In genomic region chr4:108320627-108321380, GRCm38 (mm10) we compare ENCODE assay signal across 15 mouse cellular contexts. TPM values are rescaled to one million over a fixed set of nuclear protein-coding genes. Genes with fewer than 3 reads are reported as not detected.
DNase-seq lines count a peak whose midpoint lies in the region; ATAC-seq and TF ChIP-seq lines count a peak whose summit lies in the region.
"Had no signal": no experiment of that assay in that cellular context is flagged by ENCODE, and none has a peak within 500 bp of the region (broad histone marks: within the 10 kb centered on the region; RNA-seq: fewer than 3 reads in every experiment).

No protein-coding gene starts in this region.

- ATAC-seq in lung, postnatal 0 days: no peak
- ATAC-seq: midbrain, embryonic 16.5 days had no signal

- H3K27ac ChIP-seq in lung, postnatal 0 days (ENCODE audit: low read length): no peak overlapping the region
- H3K27ac ChIP-seq in kidney, adult 2 months (ENCODE audit: insufficient read depth, low read depth, low read length): no peak overlapping the region
- H3K27ac ChIP-seq: hindbrain, embryonic 15.5 days; macrophage had no signal

- no peaks in the 10 kb centered on the region for H3K36me3 ChIP-seq in lung, postnatal 0 days (ENCODE audit: insufficient read depth, low read length)
- no peaks in the 10 kb centered on the region for H3K36me3 ChIP-seq in kidney, adult 2 months (ENCODE audit: control insufficient read depth, insufficient read depth, low read length)
- H3K36me3 ChIP-seq: hindbrain, embryonic 15.5 days had no signal

- no peaks in the 10 kb centered on the region for H3K27me3 ChIP-seq in lung, postnatal 0 days (replicated peaks; ENCODE audit: insufficient read depth, low read length)
- H3K27me3 ChIP-seq in kidney, adult 2 months (replicated peaks; ENCODE audit: control insufficient read depth, insufficient read depth, low read length): no peaks in the 10 kb centered on the region
- H3K27me3 ChIP-seq: hindbrain, embryonic 15.5 days had no signal

- intact Hi-C loops in left cerebral cortex, postnatal 25 days (cut with DNase I): no loop called here

- no peak overlapping the region for H3K9ac ChIP-seq in lung, postnatal 0 days (replicated peaks; ENCODE audit: low read depth)
- H3K9ac ChIP-seq: hindbrain, embryonic 15.5 days had no signal

- H3K4me2 ChIP-seq in lung, postnatal 0 days (replicated peaks; ENCODE audit: low read depth, low read length): no peak overlapping the region
- H3K4me2 ChIP-seq: heart, embryonic 11.5 days; hindbrain, embryonic 15.5 days had no signal

- DNase-seq in adrenal gland, postnatal 14 days: peak; percentile 40
- DNase-seq in adrenal gland, adult 8-10 months: no peak
- DNase-seq in lung, postnatal 0 days (ENCODE audit: low spot score): peak; percentile 10
- DNase-seq in lung, postnatal 25 days (ENCODE audit: low spot score): no peak
- peak; percentile 72 for DNase-seq in kidney, adult 2 months
- DNase-seq in retina, postnatal 1 day: peak; percentile 48
- DNase-seq in left cerebral cortex, postnatal 25 days (ENCODE audit: low spot score in 2 of 2): no peak
- no peak for DNase-seq in ovary, postnatal 36 days (ENCODE audit: low spot score)
- DNase-seq: cerebellum, adult 11-12 months; liver; right cerebral cortex, postnatal 14 days had no signal

- H3K4me3 ChIP-seq in lung, postnatal 0 days (ENCODE audit: low read depth, low read length): no peak overlapping the region
- no peak overlapping the region for H3K4me3 ChIP-seq in kidney, adult 2 months (ENCODE audit: insufficient read depth, low read depth, low read length)
- H3K4me3 ChIP-seq: hindbrain, embryonic 15.5 days had no signal

- TF ChIP-seq EP300 in lung, postnatal 0 days (IDR thresholded peaks at IDR 0.05): no peak

- H3K9me3 ChIP-seq in lung, postnatal 0 days (ENCODE audit: low read length): no peaks in the 10 kb centered on the region
- H3K9me3 ChIP-seq: hindbrain, embryonic 15.5 days had no signal

- H3K4me1 ChIP-seq in lung, postnatal 0 days (ENCODE audit: insufficient read depth, low read depth, low read length): no peaks in the 10 kb centered on the region
- no peaks in the 10 kb centered on the region for H3K4me1 ChIP-seq in kidney, adult 2 months (ENCODE audit: control insufficient read depth, insufficient read depth, low read length)
- H3K4me1 ChIP-seq: hindbrain, embryonic 15.5 days had no signal

- TF ChIP-seq POLR2A in kidney, adult 2 months (IDR thresholded peaks at IDR 0.05; ENCODE audit: low read depth, low read length): no peak

- no peak for TF ChIP-seq CTCF in lung, postnatal 0 days (IDR thresholded peaks at IDR 0.05)
- TF ChIP-seq CTCF in kidney, adult 2 months (conservative IDR thresholded peaks at IDR 0.05; ENCODE audit: insufficient read depth, insufficient read length, low read depth, low read length): no peak

- WGBS in lung, postnatal 0 days: 69% methylated on average over 7 of the region's 7 CpGs
- WGBS in kidney, adult 2 months: 53% methylated on average over 7 of the region's 7 CpGs

RNA-seq across cellular contexts. Expression of gene Coa7, which starts 7.1 kb away (rescaled TPM):
- 60.8 and 61.3 TPM in 2 replicates for total RNA-seq in adrenal gland, postnatal 14 days (2021)
- 10 to 100 TPM; 38.0 to 61.1 (median 44.6) TPM for total RNA-seq in adrenal gland, adult 8-10 months (2022)
- polyA plus RNA-seq in lung, postnatal 0 days (2015; fragmentation: Nextera tagmentation; extraction: Ambion mirVana): 25.3 and 31.9 TPM in 2 replicates
- polyA plus RNA-seq in kidney, adult 2 months (2012; rRNA removed): 15.7 and 21.2 TPM in 2 replicates
- 10 to 100 TPM; 26.5 to 29.6 TPM for total RNA-seq in left cerebral cortex, postnatal 25 days (2021)

RNA-seq across cellular contexts. Expression of gene Zyg11b, which starts 19.9 kb away (rescaled TPM):
- 32.6 and 34.2 TPM in 2 replicates for total RNA-seq in adrenal gland, postnatal 14 days (2021)
- total RNA-seq in adrenal gland, adult 8-10 months (2022): 10 to 100 TPM; 42.6 to 60.9 (median 46.0) TPM
- 4.7 and 5.2 TPM in 2 replicates for polyA plus RNA-seq in lung, postnatal 0 days (2015; fragmentation: Nextera tagmentation; extraction: Ambion mirVana)
- 8.7 and 9.5 TPM in 2 replicates for polyA plus RNA-seq in kidney, adult 2 months (2012; rRNA removed)
- 100 to 1,000 TPM; 107 TPM for total RNA-seq in left cerebral cortex, postnatal 25 days (2021)

Comparison
In these comparisons a context has a peak if more than half of its experiments do, and no peak if none do; other contexts are left out.
1. DNase-seq: peak in adrenal gland, postnatal 14 days (single experiment), lung, postnatal 0 days (single experiment), kidney, adult 2 months (single experiment) and retina, postnatal 1 day (single experiment); none in adrenal gland, adult 8-10 months (single experiment), lung, postnatal 25 days (single experiment), left cerebral cortex, postnatal 25 days (0 of 2) and ovary, postnatal 36 days (single experiment).